Mouse (Mus musculus) intestine, embryonic 16.5 days (tissue): ENCODE measurements at regions not wholly inside any gene's neighbourhood (a gene's known extent, or its start where the extent isn't known, plus 50 kb on each side); places are given as distances from the start of the nearest gene placed in this dataset.

Experiments used
- ATAC-seq: fragments of 200-750 bp; cut with Nextera tagmentation; 2 replicates; pipeline ENCODE4 v1.8.0; 2017; ENCODE audit warnings: moderate TSS enrichment, moderate library complexity
- H3K27ac ChIP-seq: fragments of 300-500 bp; sonication (generic); 2 replicates; pipeline ENCODE4 v1.5.1; 2014; ENCODE audit warnings: mild to moderate bottlenecking, low read length
- H3K27me3 ChIP-seq: fragments of 300-500 bp; sonication (generic); replicated peaks from 2 replicates; pipeline ENCODE4 v1.6.1; 2014; ENCODE audit warnings: low read length, control low read depth, mixed read lengths; ENCODE audit not compliant: control insufficient read depth, insufficient read depth
- H3K36me3 ChIP-seq: fragments of 300-500 bp; sonication (generic); 2 replicates; pipeline ENCODE4 v1.6.1; 2014; ENCODE audit warnings: low read length, control low read depth; ENCODE audit not compliant: control insufficient read depth, insufficient read depth
- H3K4me1 ChIP-seq: fragments of 300-500 bp; sonication (generic); 2 replicates; pipeline ENCODE4 v1.6.1; 2014; ENCODE audit warnings: low read length, control low read depth, mixed read lengths; ENCODE audit not compliant: control insufficient read depth, insufficient read depth
- H3K4me2 ChIP-seq: fragments of 300-500 bp; sonication (generic); 2 replicates; pipeline ENCODE4 v1.6.1; 2014; ENCODE audit warnings: low read depth, low read length, control low read depth
- H3K4me3 ChIP-seq: fragments of 300-500 bp; sonication (generic); 2 replicates; pipeline ENCODE4 v1.5.1; 2014; ENCODE audit warnings: mild to moderate bottlenecking, low read length
- H3K9ac ChIP-seq: fragments of 300-500 bp; sonication (generic); 2 replicates; pipeline ENCODE4 v1.6.1; 2014; ENCODE audit warnings: low read depth, low read length
- H3K9me3 ChIP-seq: fragments of 300-500 bp; sonication (generic); 2 replicates; pipeline ENCODE4 v1.6.1; 2016; ENCODE audit warnings: low read length, control low read depth; ENCODE audit not compliant: control insufficient read depth
- WGBS: fragments of 180-500 bp; shearing (Covaris S2); extraction: QIAGEN DNeasy Blood & Tissue Kit; methylation state at CpG from one replicate; pipeline ENCODE4 v1.1.7; 2014; 5-methylcytosine and 5-hydroxymethylcytosine counted together

GRCm38 (mm10) chr3:57073962-57074506 lies 227.8 kb downstream of the Tm4sf1 start:
- ATAC-seq, result no peak
- H3K27me3 ChIP-seq, result no peaks in the 10 kb centered on the region
- no peaks in the 10 kb centered on the region for H3K9me3 ChIP-seq
- H3K36me3 ChIP-seq, result no peaks in the 10 kb centered on the region
- 81% methylated on average over 4 of the region's 4 CpGs for WGBS
- no peak overlapping the region for H3K4me3 ChIP-seq
- no peak overlapping the region for H3K9ac ChIP-seq
- no peak overlapping the region for H3K27ac ChIP-seq
- H3K4me2 ChIP-seq, result no peak overlapping the region
- H3K4me1 ChIP-seq, result no peaks in the 10 kb centered on the region

- no peak for ATAC-seq
- no peaks in the 10 kb centered on the region for H3K9me3 ChIP-seq
- no peaks in the 10 kb centered on the region for H3K36me3 ChIP-seq
- no peak overlapping the region for H3K4me2 ChIP-seq
- H3K4me1 ChIP-seq, result no peaks in the 10 kb centered on the region
- no peak overlapping the region for H3K9ac ChIP-seq
- no peaks in the 10 kb centered on the region for H3K27me3 ChIP-seq
- H3K27ac ChIP-seq, result no peak overlapping the region
- no peak overlapping the region for H3K4me3 ChIP-seq
These were observed 268.8 kb downstream of the Tm4sf1 start for GRCm38 (mm10) chr3:57033021-57033420.

- H3K4me3 ChIP-seq, result no peak overlapping the region
- no peak overlapping the region for H3K9ac ChIP-seq
- no peak overlapping the region for H3K4me2 ChIP-seq
- no peaks in the 10 kb centered on the region for H3K27me3 ChIP-seq
- H3K27ac ChIP-seq, result no peak overlapping the region
- no peaks in the 10 kb centered on the region for H3K36me3 ChIP-seq
- H3K4me1 ChIP-seq, result no peaks in the 10 kb centered on the region
- H3K9me3 ChIP-seq, result no peaks in the 10 kb centered on the region
- ATAC-seq, result no peak
These were observed 283.6 kb downstream of the Tm4sf1 start for GRCm38 (mm10) chr3:57018171-57018570.

GRCm38 (mm10) chr3:56981305-56981660 lies 320.5 kb downstream of the Tm4sf1 start:
- Histone ChIP-seq H3K4me3 (no peak overlapping the region), H3K4me2 (no peak overlapping the region), H3K27me3 (no peaks in the 10 kb centered on the region), H3K9ac (no peak overlapping the region), H3K4me1 (no peaks in the 10 kb centered on the region), H3K36me3 (no peaks in the 10 kb centered on the region), H3K27ac (no peak overlapping the region), H3K9me3 (no peaks in the 10 kb centered on the region)
- 80% methylated on average over 2 of the region's 2 CpGs for WGBS
- ATAC-seq, result no peak

- 70% methylated on average over 3 of the region's 3 CpGs for WGBS
- no peak overlapping the region for H3K4me3 ChIP-seq
- H3K9me3 ChIP-seq, result no peaks in the 10 kb centered on the region
- no peaks in the 10 kb centered on the region for H3K27me3 ChIP-seq
- no peak overlapping the region for H3K9ac ChIP-seq
- no peak overlapping the region for H3K27ac ChIP-seq
- H3K36me3 ChIP-seq, result no peaks in the 10 kb centered on the region
- ATAC-seq, result no peak
- H3K4me2 ChIP-seq, result no peak overlapping the region
- no peaks in the 10 kb centered on the region for H3K4me1 ChIP-seq
These were observed 321.0 kb downstream of the Tm4sf1 start for GRCm38 (mm10) chr3:56980593-56981304.

GRCm38 (mm10) chr3:56966008-56966407 lies 335.8 kb downstream of the Tm4sf1 start:
- Histone ChIP-seq H3K9me3 (no peaks in the 10 kb centered on the region), H3K4me1 (no peaks in the 10 kb centered on the region), H3K9ac (no peak overlapping the region), H3K27ac (no peak overlapping the region), H3K4me3 (no peak overlapping the region), H3K36me3 (no peaks in the 10 kb centered on the region), H3K27me3 (no peaks in the 10 kb centered on the region), H3K4me2 (no peak overlapping the region)
- ATAC-seq, result no peak
- 78% methylated on average over 1 of the region's 1 CpGs for WGBS

GRCm38 (mm10) chr3:56965444-56965843 lies 336.3 kb downstream of the Tm4sf1 start:
- Histone ChIP-seq H3K4me1 (no peaks in the 10 kb centered on the region), H3K27me3 (no peaks in the 10 kb centered on the region), H3K4me2 (no peak overlapping the region), H3K27ac (no peak overlapping the region), H3K4me3 (no peak overlapping the region), H3K36me3 (no peaks in the 10 kb centered on the region), H3K9me3 (no peaks in the 10 kb centered on the region), H3K9ac (no peak overlapping the region)
- ATAC-seq, result no peak
- 82% methylated on average over 2 of the region's 2 CpGs for WGBS

GRCm38 (mm10) chr3:56964156-56964555 lies 337.6 kb downstream of the Tm4sf1 start:
- WGBS, result 91% methylated on average over 3 of the region's 3 CpGs
- Histone ChIP-seq H3K27ac (no peak overlapping the region), H3K27me3 (no peaks in the 10 kb centered on the region), H3K9me3 (no peaks in the 10 kb centered on the region), H3K4me2 (no peak overlapping the region), H3K4me1 (no peaks in the 10 kb centered on the region), H3K36me3 (no peaks in the 10 kb centered on the region), H3K9ac (no peak overlapping the region), H3K4me3 (no peak overlapping the region)
- no peak for ATAC-seq

- Histone ChIP-seq H3K27ac (no peak overlapping the region), H3K4me2 (no peak overlapping the region), H3K36me3 (no peaks in the 10 kb centered on the region), H3K9ac (no peak overlapping the region), H3K4me1 (no peaks in the 10 kb centered on the region), H3K27me3 (no peaks in the 10 kb centered on the region), H3K9me3 (no peaks in the 10 kb centered on the region), H3K4me3 (no peak overlapping the region)
- ATAC-seq, result no peak
- WGBS, result 69% methylated on average over 3 of the region's 3 CpGs
These were observed 338.5 kb downstream of the Tm4sf1 start for GRCm38 (mm10) chr3:56963251-56963650.
